Comparison of ENCODE assay signal across 8 mouse cellular contexts in genomic region chr2:35507191-35507511, GRCm38 (mm10). TPM values are rescaled to one million over a fixed set of nuclear protein-coding genes. Genes with fewer than 3 reads are reported as not detected.
A peak's percentile ranks its signal among the peaks of the same experiment; 100 is the strongest.
DNase-seq lines count a peak whose midpoint lies in the region; ATAC-seq and TF ChIP-seq lines count a peak whose summit lies in the region.

No protein-coding gene starts in this region.

- peak; percentile 28 for DNase-seq in layer of hippocampus, adult 11-12 months (ENCODE audit: low spot score)
- DNase-seq in layer of hippocampus, postnatal 36 days = no peak
- DNase-seq in WW6 (ENCODE audit: low read depth, low spot score) = peak; percentile 77
- DNase-seq in lung, postnatal 0 days (ENCODE audit: low spot score) = peak; percentile 53
- DNase-seq in thymus, adult 2 months = peak; percentile 71
- DNase-seq in adrenal gland, postnatal 14 days = no peak

- TF ChIP-seq CTCF in lung, postnatal 0 days (IDR thresholded peaks at IDR 0.05) = no peak
- no peak for TF ChIP-seq CTCF in thymus, adult 2 months (IDR thresholded peaks at IDR 0.05; ENCODE audit: borderline replicate concordance, control insufficient read depth, extremely low read depth, insufficient read depth, low read length, poor library complexity)

- WGBS in heart, embryonic 12.5 days = 30% methylated on average over 9 of the region's 9 CpGs
- 47% methylated on average over 9 of the region's 9 CpGs for WGBS in lung, postnatal 0 days
- 5% methylated on average over 9 of the region's 9 CpGs for WGBS in thymus, adult 2 months
- WGBS in kidney, embryonic 14.5 days = 66% methylated on average over 9 of the region's 9 CpGs

- H3K4me1 ChIP-seq in heart, embryonic 12.5 days (replicated peaks) = peaks cover 91% of the 10 kb centered on the region
- peaks cover 12% of the 10 kb centered on the region; the same call in 1 of the 2 replicates for H3K4me1 ChIP-seq in lung, postnatal 0 days (ENCODE audit: insufficient read depth, low read depth, low read length)
- peaks cover 68% of the 10 kb centered on the region for H3K4me1 ChIP-seq in thymus, adult 2 months (replicated peaks; ENCODE audit: control insufficient read depth, insufficient read depth, low read length)
- peaks cover 36% of the 10 kb centered on the region for H3K4me1 ChIP-seq in kidney, embryonic 14.5 days (ENCODE audit: control insufficient read depth, insufficient read depth, low read length)

- H3K27me3 ChIP-seq in heart, embryonic 12.5 days (replicated peaks) = no peaks in the 10 kb centered on the region
- H3K27me3 ChIP-seq in lung, postnatal 0 days (replicated peaks; ENCODE audit: insufficient read depth, low read length) = no peaks in the 10 kb centered on the region
- no peaks in the 10 kb centered on the region for H3K27me3 ChIP-seq in thymus, adult 2 months (ENCODE audit: control insufficient read depth, insufficient read depth, low read length)
- H3K27me3 ChIP-seq in kidney, embryonic 14.5 days (ENCODE audit: control insufficient read depth, insufficient read depth, low read length) = no peaks in the 10 kb centered on the region

- H3K27ac ChIP-seq in heart, embryonic 12.5 days (ENCODE audit: poor library complexity, severe bottlenecking) = peak overlapping the region; percentile 81
- no peak overlapping the region for H3K27ac ChIP-seq in lung, postnatal 0 days (ENCODE audit: low read length)
- H3K27ac ChIP-seq in thymus, adult 2 months (ENCODE audit: control insufficient read depth, insufficient read depth, low read length) = peak overlapping the region; percentile 92
- H3K27ac ChIP-seq in kidney, embryonic 14.5 days (ENCODE audit: low read depth, low read length) = no peak overlapping the region

- H3K9ac ChIP-seq in heart, embryonic 12.5 days = no peak overlapping the region
- no peak overlapping the region for H3K9ac ChIP-seq in lung, postnatal 0 days (replicated peaks; ENCODE audit: low read depth)
- no peak overlapping the region for H3K9ac ChIP-seq in kidney, embryonic 14.5 days (ENCODE audit: low read depth, low read length)

- H3K9me3 ChIP-seq in heart, embryonic 12.5 days (replicated peaks) = 0 out of 2 replicates have a peak, but pooled peaks cover 1% of the 10 kb centered on the region
- H3K9me3 ChIP-seq in lung, postnatal 0 days (ENCODE audit: low read length) = no peaks in the 10 kb centered on the region
- no peaks in the 10 kb centered on the region for H3K9me3 ChIP-seq in kidney, embryonic 14.5 days (ENCODE audit: control insufficient read depth, low read length)

- peak overlapping the region; percentile 23; the same call in 1 of the 2 replicates for H3K4me2 ChIP-seq in heart, embryonic 12.5 days
- H3K4me2 ChIP-seq in lung, postnatal 0 days (replicated peaks; ENCODE audit: low read depth, low read length) = no peak overlapping the region
- no peak overlapping the region for H3K4me2 ChIP-seq in kidney, embryonic 14.5 days (replicated peaks; ENCODE audit: low read depth, low read length)

- no peaks in the 10 kb centered on the region for H3K36me3 ChIP-seq in heart, embryonic 12.5 days
- no peaks in the 10 kb centered on the region for H3K36me3 ChIP-seq in lung, postnatal 0 days (ENCODE audit: insufficient read depth, low read length)
- no peaks in the 10 kb centered on the region for H3K36me3 ChIP-seq in thymus, adult 2 months (ENCODE audit: control insufficient read depth, insufficient read depth, low read length)
- no peaks in the 10 kb centered on the region for H3K36me3 ChIP-seq in kidney, embryonic 14.5 days (ENCODE audit: control insufficient read depth, insufficient read depth, low read length)

- ATAC-seq in heart, embryonic 12.5 days (ENCODE audit: insufficient number of reproducible peaks, low FRiP score) = no peak
- peak; percentile 20 for ATAC-seq in lung, postnatal 0 days
- no peak for ATAC-seq in kidney, embryonic 14.5 days (ENCODE audit: low FRiP score, low TSS enrichment)

- H3K4me3 ChIP-seq in heart, embryonic 12.5 days = no peak overlapping the region
- no peak overlapping the region for H3K4me3 ChIP-seq in lung, postnatal 0 days (ENCODE audit: low read depth, low read length)
- no peak overlapping the region for H3K4me3 ChIP-seq in thymus, adult 2 months (ENCODE audit: control insufficient read depth, insufficient read depth, low read length)
- H3K4me3 ChIP-seq in kidney, embryonic 14.5 days (ENCODE audit: low read length) = no peak overlapping the region

- no peak for TF ChIP-seq POLR2A in thymus, adult 2 months (IDR thresholded peaks at IDR 0.05; ENCODE audit: control insufficient read depth, extremely low read depth, insufficient read depth, low read length, poor library complexity)

- no peak for TF ChIP-seq EP300 in lung, postnatal 0 days (IDR thresholded peaks at IDR 0.05)

RNA-seq across cellular contexts. Expression of gene Ggta1, which starts 44.1 kb away (rescaled TPM):
- total RNA-seq in layer of hippocampus, postnatal 36 days (2021) = 1 to 10 TPM; 1.7 to 2.6 TPM
- polyA plus RNA-seq in heart, embryonic 12.5 days (2016; fragmentation: Nextera tagmentation; extraction: Ambion mirVana) = 46.5 and 47.1 TPM in 2 replicates
- polyA plus RNA-seq in lung, postnatal 0 days (2015; fragmentation: Nextera tagmentation; extraction: Ambion mirVana) = 21.8 and 25.6 TPM in 2 replicates
- polyA plus RNA-seq in thymus, adult 2 months (2012; rRNA removed) = 22.4 and 33.0 TPM in 2 replicates
- 14.3 and 16.6 TPM in 2 replicates for total RNA-seq in adrenal gland, postnatal 14 days (2021)
- polyA plus RNA-seq in kidney, embryonic 14.5 days (2014; fragmentation: Nextera tagmentation; extraction: Ambion mirVana) = 10.3 and 21.5 TPM in 2 replicates

RNA-seq across cellular contexts. Expression of gene Dab2ip, which starts 50.9 kb away (rescaled TPM):
- 100 to 1,000 TPM; 102 to 108 TPM for total RNA-seq in layer of hippocampus, postnatal 36 days (2021)
- 55.6 and 62.5 TPM in 2 replicates for polyA plus RNA-seq in heart, embryonic 12.5 days (2016; fragmentation: Nextera tagmentation; extraction: Ambion mirVana)
- polyA plus RNA-seq in lung, postnatal 0 days (2015; fragmentation: Nextera tagmentation; extraction: Ambion mirVana) = 75.8 and 83.4 TPM in 2 replicates
- polyA plus RNA-seq in thymus, adult 2 months (2012; rRNA removed) = 36.2 and 38.8 TPM in 2 replicates
- total RNA-seq in adrenal gland, postnatal 14 days (2021) = 69.6 and 73.3 TPM in 2 replicates
- polyA plus RNA-seq in kidney, embryonic 14.5 days (2014; fragmentation: Nextera tagmentation; extraction: Ambion mirVana) = 36.0 and 42.4 TPM in 2 replicates

Comparison
In these comparisons a context has a peak if more than half of its experiments do, and no peak if none do; other contexts are left out.
1. DNase-seq: peak in layer of hippocampus, adult 11-12 months (single experiment), WW6 (single experiment), lung, postnatal 0 days (single experiment) and thymus, adult 2 months (single experiment); none in layer of hippocampus, postnatal 36 days (0 of 2) and adrenal gland, postnatal 14 days (single experiment).
2. H3K27ac ChIP-seq: peak in heart, embryonic 12.5 days (single experiment) and thymus, adult 2 months (single experiment); none in lung, postnatal 0 days (single experiment) and kidney, embryonic 14.5 days (single experiment).